Mouse (Mus musculus) olfactory bulb, adult 2 months (tissue): Measurements from ENCODE around the gene Macf1. TPM values are rescaled to one million over a fixed set of nuclear protein-coding genes. Genes with fewer than 3 reads are reported as not detected.
"Not testable (repeated sequence)": the region's sequence is repeated elsewhere in the genome, so short reads cannot be mapped to it uniquely, and the experiment has no call there.

ENCODE experiments used
- H3K27ac ChIP-seq: fragments of 200-500 bp; 2 replicates; pipeline ENCODE4 v1.5.1; 2012; ENCODE audit warnings: low read depth, low read length; ENCODE audit not compliant: insufficient read depth
- H3K4me1 ChIP-seq: fragments of 200-500 bp; 2 replicates; pipeline ENCODE4 v1.6.1; 2012; ENCODE audit warnings: low read length; ENCODE audit not compliant: control insufficient read depth, insufficient read depth
- H3K4me3 ChIP-seq: fragments of 200-500 bp; 2 replicates; pipeline ENCODE4 v1.5.1; 2012; ENCODE audit warnings: mild to moderate bottlenecking, low read depth, low read length, moderate library complexity; ENCODE audit not compliant: insufficient read depth
- CTCF ChIP-seq: fragments of 200-500 bp; IDR thresholded peaks from 2 replicates; pipeline ENCODE4 v1.5.1; 2012; ENCODE audit warnings: low read depth, mild to moderate bottlenecking, low read length, moderate library complexity; ENCODE audit not compliant: insufficient read depth
- POLR2A ChIP-seq: fragments of 200-500 bp; IDR thresholded peaks from 2 replicates; pipeline ENCODE4 v1.6.1; 2012; ENCODE audit warnings: mild to moderate bottlenecking, low read depth, low read length, moderate library complexity; ENCODE audit not compliant: insufficient read depth
- WGBS: fragments of 180-500 bp; shearing (Covaris S2); methylation state at CpG from one replicate; pipeline ENCODE4 v1.1.7; 2018; 5-methylcytosine and 5-hydroxymethylcytosine counted together
- polyA plus RNA-seq: library from polyadenylated mRNA; stranded (reverse); fragments of >200 nt; gene quantifications from 2 replicates; pipeline ENCODE4 v1.2.4, GENCODE M21; 2012; ENCODE audit warnings: low replicate concordance; ENCODE audit not compliant: missing spikeins, insufficient read depth, insufficient read length

Gene Macf1
- polyA plus RNA-seq, 1 experiment, result 508 TPM

- Histone ChIP-seq H3K4me3 (peak overlapping the region; percentile 92), H3K4me1 (peaks cover 22% of the 10 kb centered on the region), H3K27ac (peak overlapping the region; percentile 74)
- 0 out of 2 replicates have a peak, but pooled peaks have one; percentile 0 for TF ChIP-seq CTCF
- no peak for TF ChIP-seq POLR2A
- WGBS, result 3% methylated on average over 58 of the region's 58 CpGs
Measured at GRCm38 (mm10) chr4:123664951-123665661, 19.1 kb downstream of the Macf1 start.

- peak overlapping the region; percentile 74 for H3K27ac ChIP-seq
- WGBS, result under 1% methylated on average over 120 of the region's 125 CpGs
- H3K4me3 ChIP-seq, result peak overlapping the region; percentile 92
- peaks cover 20% of the 10 kb centered on the region for H3K4me1 ChIP-seq
- no peak for TF ChIP-seq CTCF
- TF ChIP-seq POLR2A, result no peak
Measured at GRCm38 (mm10) chr4:123664021-123664950, 19.9 kb downstream of the Macf1 start.

GRCm38 (mm10) chr4:123663688-123663965 lies 20.5 kb downstream of the Macf1 start:
- peaks cover 20% of the 10 kb centered on the region for H3K4me1 ChIP-seq
- H3K4me3 ChIP-seq, result peak overlapping the region; percentile 92
- WGBS, result 2% methylated on average over 12 of the region's 12 CpGs
- H3K27ac ChIP-seq, result no peak overlapping the region
- TF ChIP-seq CTCF (no peak), POLR2A (no peak)

- WGBS, result 31% methylated on average over 15 of the region's 15 CpGs
- Histone ChIP-seq H3K4me3 (peak overlapping the region; percentile 92), H3K27ac (no peak overlapping the region), H3K4me1 (peaks cover 20% of the 10 kb centered on the region)
- TF ChIP-seq POLR2A (no peak), CTCF (no peak)
Measured at GRCm38 (mm10) chr4:123662914-123663687, 21.1 kb downstream of the Macf1 start.

GRCm38 (mm10) chr4:123658175-123658574 lies 26.0 kb downstream of the Macf1 start:
- H3K4me3 ChIP-seq, result no peak overlapping the region

GRCm38 (mm10) chr4:123655245-123655644 lies 28.9 kb downstream of the Macf1 start:
- H3K4me3 ChIP-seq, result no peak overlapping the region
- H3K4me1 ChIP-seq, result no peaks in the 10 kb centered on the region
- 91% methylated on average over 5 of the region's 5 CpGs for WGBS
- TF ChIP-seq POLR2A, result no peak
- no peak for TF ChIP-seq CTCF
- H3K27ac ChIP-seq, result no peak overlapping the region

More at GRCm38 (mm10) chr4:123658175-123658574, 26.0 kb downstream of the Macf1 start:
- Histone ChIP-seq H3K27ac (no peak overlapping the region), H3K4me1 (peaks cover 7% of the 10 kb centered on the region)
- TF ChIP-seq CTCF, result no peak
- no peak for TF ChIP-seq POLR2A
- 47% methylated on average over 1 of the region's 1 CpGs for WGBS

GRCm38 (mm10) chr4:123654566-123654965 lies 29.6 kb downstream of the Macf1 start:
- no peak for TF ChIP-seq POLR2A
- Histone ChIP-seq H3K27ac (no peak overlapping the region), H3K4me1 (no peaks in the 10 kb centered on the region), H3K4me3 (no peak overlapping the region)
- 91% methylated on average over 4 of the region's 4 CpGs for WGBS

- H3K27ac ChIP-seq, H3K4me1 ChIP-seq, H3K4me3 ChIP-seq: not testable (repeated sequence)
- 94% methylated on average over 5 of the region's 5 CpGs for WGBS
Measured at GRCm38 (mm10) chr4:123653446-123653845, 30.7 kb downstream of the Macf1 start.

GRCm38 (mm10) chr4:123652130-123652529 lies 32.0 kb downstream of the Macf1 start:
- WGBS, result 57% methylated on average over 3 of the region's 3 CpGs
- no peak overlapping the region for H3K27ac ChIP-seq
- no peaks in the 10 kb centered on the region for H3K4me1 ChIP-seq
- TF ChIP-seq POLR2A (no peak), CTCF (no peak)
- no peak overlapping the region for H3K4me3 ChIP-seq
